Mouse (Mus musculus): ENCODE results near the gene Ispd.

- no peak for TF ChIP-seq ZNF384 (IDR thresholded peaks at IDR 0.05; ENCODE audit: low read depth, low read length)
- TF ChIP-seq MAFK (IDR thresholded peaks at IDR 0.05; ENCODE audit: insufficient read depth, low read depth, low read length), result no peak
- TF ChIP-seq HCFC1 (IDR thresholded peaks at IDR 0.05; ENCODE audit: borderline replicate concordance, insufficient read depth, low read length), result no peak
- TF ChIP-seq ZC3H11A (IDR thresholded peaks at IDR 0.05; ENCODE audit: borderline replicate concordance, low read depth, low read length), result no peak
- no peak for TF ChIP-seq CHD2 (IDR thresholded peaks at IDR 0.05; ENCODE audit: low read depth, low read length)
These were observed 55.7 kb downstream of the Ispd start for GRCm38 (mm10) chr12:36436956-36437355.
